Mouse (Mus musculus) brain, adult 10 weeks (tissue): ENCODE results near the gene Cpsf3. TPM values are rescaled to one million over a fixed set of nuclear protein-coding genes. Genes with fewer than 3 reads are reported as not detected.

ENCODE experiments used
- polyA plus RNA-seq: library from polyadenylated mRNA; stranded (reverse); fragments of 350-450 nt; fragmentation: Illumina TruSeq; extraction: RNeasy Lipid Tissue Mini Kit (QIAGEN cat#74804); gene quantifications from one replicate; pipeline ENCODE4 v1.2.3, GENCODE M21; 2015; ENCODE audit warnings: low read depth, low replicate concordance

Cpsf3 gene
- polyA plus RNA-seq, result 48.3 TPM

GRCm38 (mm10) chr12:21284761-21285441 lies at the start of gene Cpsf3:
Gene Cpsf3, plus strand, starts transcription at chr12:21285391.

GRCm38 (mm10) chr12:21286243-21286622 lies 1.0 kb downstream of the Cpsf3 start, which contains the start of gene Itgb1bp1:
Gene Itgb1bp1, minus strand, starts transcription at chr12:21286284.

GRCm38 (mm10) chr12:21315923-21316868 lies 31.0 kb downstream of the Cpsf3 start, which contains the start of gene Iah1:
Gene Iah1, plus strand, starts transcription at chr12:21316389.

Other genes starting within 250 kb of the Cpsf3 start
- gene Itgb1bp1, start 893 bp downstream of the Cpsf3 start, polyA plus RNA-seq, result 56.4 TPM
- gene Iah1, start 31.0 kb downstream of the Cpsf3 start, polyA plus RNA-seq, result 19.1 TPM
- gene Adam17, start 88.2 kb downstream of the Cpsf3 start, polyA plus RNA-seq, result 10.5 TPM
- gene Ywhaq, start 132.2 kb downstream of the Cpsf3 start, polyA plus RNA-seq, result 547 TPM